Mouse (Mus musculus) urinary bladder, postnatal 36 days (tissue): ENCODE data around the gene Oxld1.
"Not testable (repeated sequence)": the region's sequence is repeated elsewhere in the genome, so short reads cannot be mapped to it uniquely, and the experiment has no call there.

Experiments used
- DNase-seq, 2 experiments: peaks; one replicate each; pipeline ENCODE4 v3.0.0; 2022; ENCODE audit warnings: low spot score in 2 of 2, mixed read lengths in 1 of 2

Gene Oxld1

DNA sequence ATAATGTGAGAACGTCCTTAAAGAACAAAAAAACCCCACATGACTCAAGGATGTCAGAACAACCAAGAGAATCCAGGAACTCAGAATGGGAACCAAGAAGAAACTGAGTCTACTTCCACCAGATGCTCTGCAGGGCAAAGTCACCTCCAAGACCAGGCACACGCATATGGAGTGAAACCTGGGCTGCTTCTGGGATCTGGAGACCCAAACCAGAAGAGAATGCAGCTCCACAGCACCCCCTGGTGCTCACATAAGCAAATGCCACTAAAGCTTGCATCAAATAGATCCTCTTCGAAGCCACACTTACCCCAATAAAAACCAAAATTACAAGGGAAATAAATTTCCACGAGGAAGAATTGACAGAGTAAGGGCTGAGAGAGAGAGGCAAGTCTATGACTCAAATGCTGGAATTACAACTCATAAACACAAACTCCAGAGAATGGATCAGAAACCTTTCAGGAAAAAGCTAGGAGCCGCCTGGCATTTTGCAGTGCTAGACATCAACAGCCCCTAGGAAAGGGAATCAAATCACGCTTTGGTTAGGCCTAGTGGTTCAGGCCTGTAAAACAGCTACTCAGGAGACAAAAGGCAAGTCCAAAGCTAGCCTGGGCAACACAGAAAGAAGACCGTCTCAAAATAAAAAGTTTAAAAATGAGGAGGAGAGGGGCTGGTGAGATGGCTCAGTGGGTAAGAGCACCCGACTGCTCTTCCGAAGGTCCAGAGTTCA is 34.1 kb downstream of the Oxld1 start:
- peak; percentile 32 to 43 for DNase-seq

DNA sequence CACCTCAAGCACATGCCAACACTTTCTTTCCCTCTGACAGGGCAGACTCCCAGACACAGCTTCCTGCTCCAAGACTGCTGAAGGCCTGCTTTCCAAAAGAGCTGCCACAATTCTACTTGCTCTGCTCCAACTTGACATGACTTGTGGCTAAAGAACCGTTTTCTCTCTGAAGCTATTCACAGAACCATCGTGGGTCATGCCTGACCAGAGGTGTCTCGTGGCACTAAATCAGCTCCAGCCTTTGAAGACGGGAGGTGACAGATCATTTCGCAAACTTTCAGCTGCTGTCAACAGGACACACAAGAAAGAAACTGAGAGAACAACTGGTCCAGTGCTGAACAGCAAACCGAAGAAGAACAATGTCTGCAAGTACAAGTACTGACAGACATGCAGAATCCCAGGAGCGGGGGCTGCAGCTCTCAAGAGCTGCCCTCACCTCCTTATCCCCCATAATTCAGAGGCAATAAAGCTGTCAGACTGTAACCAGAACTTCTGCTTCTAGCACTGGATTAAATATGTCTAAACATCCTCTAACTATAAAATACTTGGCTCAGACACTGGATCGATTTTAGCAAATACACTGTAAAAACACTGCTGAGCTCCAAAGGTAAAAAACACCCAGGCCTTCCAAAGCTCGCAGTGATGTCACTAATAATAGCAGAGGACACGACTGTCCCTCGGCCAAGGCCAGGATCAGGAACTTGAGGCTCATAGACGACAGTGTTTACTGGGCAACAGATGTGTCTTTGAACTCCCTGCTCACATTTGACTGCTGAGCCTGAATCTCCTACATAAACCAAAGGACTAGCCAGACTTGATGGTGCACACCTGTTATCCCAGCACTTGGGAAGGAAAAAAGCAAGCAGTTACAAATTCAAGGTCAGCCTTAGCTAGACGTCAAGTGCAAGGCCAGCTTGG is 35.0 kb downstream of the Oxld1 start:
- no peak for DNase-seq

DNA sequence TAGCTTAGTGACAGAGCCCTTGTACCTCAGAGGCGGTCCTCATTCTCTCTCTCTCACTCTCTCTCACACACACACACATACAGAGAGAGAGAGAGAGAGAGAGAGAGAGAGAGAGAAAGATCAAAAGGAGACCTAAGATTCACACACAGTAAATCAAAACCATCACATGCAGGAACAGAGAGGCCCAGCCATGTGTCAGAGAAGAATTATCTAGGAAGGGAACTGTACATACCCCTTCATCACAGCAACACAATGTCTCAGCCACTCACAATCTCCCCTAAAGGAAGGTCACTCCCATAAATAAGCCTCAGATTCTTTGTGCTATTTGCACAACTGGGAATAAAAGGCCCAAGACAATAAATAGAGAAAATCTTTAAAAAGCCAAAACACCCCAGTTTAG is 39.3 kb downstream of the Oxld1 start:
- no peak for DNase-seq

DNA sequence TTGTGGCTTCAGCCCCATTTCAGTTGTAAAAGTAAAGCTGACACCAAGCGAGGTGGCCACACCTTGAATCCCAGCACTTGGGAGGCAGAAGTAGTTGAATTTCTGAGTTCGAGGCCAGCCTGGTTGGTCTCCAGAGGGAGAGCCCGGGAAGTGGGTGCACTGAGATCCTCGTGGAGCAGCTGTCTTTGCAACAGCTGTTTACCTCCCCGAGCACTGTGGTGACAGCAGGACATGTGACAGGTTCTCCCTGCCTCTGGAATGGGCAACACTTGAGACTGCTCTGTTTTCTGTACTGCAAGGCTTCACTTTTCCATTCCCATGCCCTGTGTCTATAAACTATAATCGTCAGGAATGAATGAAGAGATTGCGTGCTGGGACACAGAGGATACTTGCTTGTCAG is 40.0 kb downstream of the Oxld1 start:
- DNase-seq = no peak

DNA sequence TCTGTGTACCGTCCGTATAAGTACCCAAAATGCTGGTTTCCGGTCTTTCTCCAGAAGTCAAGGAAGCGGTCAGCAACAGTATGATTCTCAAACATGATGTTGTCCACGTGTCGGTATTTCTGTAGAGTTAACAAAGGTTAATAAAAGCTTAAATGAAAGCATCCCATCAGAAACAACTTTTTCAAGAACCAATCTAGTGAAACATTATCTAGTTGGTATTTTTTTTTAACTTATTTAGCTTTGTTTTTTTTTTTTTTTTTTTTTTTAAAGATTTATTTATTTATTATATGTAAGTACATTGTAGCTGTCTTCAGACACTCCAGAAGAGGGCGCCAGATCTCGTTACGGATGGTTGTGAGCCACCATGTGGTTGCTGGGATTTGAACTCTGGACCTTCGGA is 44.2 kb downstream of the Oxld1 start:
- not testable (repeated sequence) for DNase-seq
